In genomic region chr19:43980711-43981110, GRCm38 (mm10) we compare ENCODE assay signal across 20 mouse cellular contexts. TPM values are rescaled to one million over a fixed set of nuclear protein-coding genes. Genes with fewer than 3 reads are reported as not detected.
"Had no signal": no experiment of that assay in that cellular context is flagged by ENCODE, and none has a peak within 500 bp of the region (broad histone marks: within the 10 kb centered on the region; RNA-seq: fewer than 3 reads in every experiment).

No protein-coding gene starts in this region.

- H3K4me3 ChIP-seq: megakaryocyte, embryonic 14.5 days; midbrain, embryonic 13.5 days; midbrain, embryonic 15.5 days; neural tube, embryonic 12.5 days; stomach, embryonic 15.5 days had no signal

- H3K4me2 ChIP-seq: lung, embryonic 14.5 days; midbrain, embryonic 11.5 days; midbrain, embryonic 13.5 days; midbrain, embryonic 15.5 days; neural tube, embryonic 12.5 days; stomach, embryonic 15.5 days had no signal

- ATAC-seq: midbrain, embryonic 13.5 days; midbrain, embryonic 15.5 days had no signal

- H3K27me3 ChIP-seq: midbrain, embryonic 15.5 days; neural tube, embryonic 12.5 days; stomach, embryonic 15.5 days had no signal

- H3K27ac ChIP-seq: midbrain, embryonic 13.5 days; midbrain, embryonic 15.5 days; neural tube, embryonic 12.5 days; stomach, embryonic 15.5 days; stomach, postnatal 0 days had no signal

- H3K36me3 ChIP-seq: midbrain, embryonic 13.5 days; midbrain, embryonic 15.5 days; neural tube, embryonic 12.5 days; stomach, embryonic 15.5 days had no signal

- DNase-seq: lung, adult 18-20 months; lung, embryonic 14.5 days; lung, postnatal 10 days; lung, postnatal 4 days; right cerebral cortex, postnatal 14 days; thymus, adult 2 months; thymus, postnatal 25 days; thymus, postnatal 4 days had no signal

- H3K9me3 ChIP-seq: midbrain, embryonic 13.5 days; midbrain, embryonic 15.5 days; neural tube, embryonic 12.5 days; stomach, embryonic 15.5 days had no signal

- H3K4me1 ChIP-seq: megakaryocyte, embryonic 14.5 days; midbrain, embryonic 13.5 days; midbrain, embryonic 15.5 days; neural tube, embryonic 12.5 days; stomach, embryonic 15.5 days had no signal

- H3K9ac ChIP-seq: lung, embryonic 14.5 days; midbrain, embryonic 13.5 days; midbrain, embryonic 15.5 days; neural tube, embryonic 12.5 days; stomach, embryonic 15.5 days had no signal

RNA-seq across cellular contexts. Expression of gene Cpn1, which starts 5.6 kb away (rescaled TPM):
- total RNA-seq: monocyte, adult 5-6 weeks; neutrophil, adult 5-6 weeks had no signal

RNA-seq across cellular contexts. Expression of gene Cyp2c23, which starts 48.3 kb away (rescaled TPM):
- total RNA-seq: midbrain, postnatal 0 days; monocyte, adult 5-6 weeks; neutrophil, adult 5-6 weeks had no signal
- polyA plus RNA-seq: midbrain, embryonic 11.5 days; midbrain, embryonic 15.5 days; midbrain, postnatal 0 days; neural tube, embryonic 12.5 days; neural tube, embryonic 14.5 days; spleen, adult 2 months; thymus, adult 2 months had no signal
